Mouse (Mus musculus) E14TG2a.4 (cell line): Measurements from ENCODE around the gene Dcxr.

Experiments used
- CTCF ChIP-seq: conservative IDR thresholded peaks from 2 replicates; pipeline ENCODE4 v1.5.1; 2014; ENCODE audit warnings: low read length
- NANOG ChIP-seq: IDR thresholded peaks from 2 replicates; pipeline ENCODE4 v1.6.1; 2014; ENCODE audit warnings: borderline replicate concordance, low read length, mixed read lengths
- POU5F1 ChIP-seq: IDR thresholded peaks from 2 replicates; pipeline ENCODE4 v1.6.1; 2014; ENCODE audit warnings: low read length, borderline replicate concordance

- TF ChIP-seq CTCF (no peak), POU5F1 (no peak), NANOG (no peak)
Observed at GRCm38 (mm10) chr11:120773463-120774190, 46.5 kb upstream of the Dcxr start.
